Mouse (Mus musculus) lung, postnatal 0 days (tissue): ENCODE data around the gene Pfdn4.

ENCODE experiments used
- CTCF ChIP-seq: IDR thresholded peaks from 2 replicates; pipeline ENCODE4 v1.5.1; 2016; ENCODE audit warnings: antibody characterized with exemption, mild to moderate bottlenecking
- EP300 ChIP-seq: IDR thresholded peaks from 2 replicates; pipeline ENCODE4 v1.6.1; 2016; ENCODE audit warnings: antibody characterized with exemption, mild to moderate bottlenecking, control low read depth

DNA sequence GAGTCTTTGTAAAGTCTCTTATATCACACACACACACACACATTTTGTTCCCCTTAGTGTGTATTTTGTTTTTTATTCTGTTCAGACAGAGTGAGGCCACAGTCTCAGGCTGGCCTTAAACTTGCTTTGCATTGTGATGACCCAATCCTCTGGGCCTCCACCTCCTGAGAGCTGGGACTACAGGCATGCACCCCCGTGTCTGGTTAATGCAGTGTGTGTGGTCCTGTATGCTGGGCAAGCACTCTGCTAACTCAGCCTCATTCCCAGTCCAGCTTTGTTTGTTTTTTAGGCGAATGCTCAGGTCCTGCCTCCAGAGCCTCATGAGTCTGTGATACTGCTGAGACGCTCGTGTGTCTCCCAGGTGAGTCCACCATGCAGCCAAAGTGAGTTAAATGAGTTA, 51.8 kb downstream of the Pfdn4 start:
- TF ChIP-seq CTCF (no peak), EP300 (no peak)
